Mouse (Mus musculus) WW6 (cell line): Measurements from ENCODE around the gene Mrpl23.

ENCODE experiments used
- DNase-seq: peaks from one replicate; pipeline ENCODE4 v3.0.0-alpha.2; 2013; ENCODE audit warnings: low read depth, low spot score

The Mrpl23 gene

GRCm38 (mm10) chr7:142532671-142533058 lies at the start of gene Mrpl23:
TSS of gene Mrpl23 (plus strand) at chr7:142532686.
- DNase-seq, result no peak

GRCm38 (mm10) chr7:142483136-142483535 lies 49.4 kb upstream of the Mrpl23 start:
- DNase-seq, result no peak

DNA sequence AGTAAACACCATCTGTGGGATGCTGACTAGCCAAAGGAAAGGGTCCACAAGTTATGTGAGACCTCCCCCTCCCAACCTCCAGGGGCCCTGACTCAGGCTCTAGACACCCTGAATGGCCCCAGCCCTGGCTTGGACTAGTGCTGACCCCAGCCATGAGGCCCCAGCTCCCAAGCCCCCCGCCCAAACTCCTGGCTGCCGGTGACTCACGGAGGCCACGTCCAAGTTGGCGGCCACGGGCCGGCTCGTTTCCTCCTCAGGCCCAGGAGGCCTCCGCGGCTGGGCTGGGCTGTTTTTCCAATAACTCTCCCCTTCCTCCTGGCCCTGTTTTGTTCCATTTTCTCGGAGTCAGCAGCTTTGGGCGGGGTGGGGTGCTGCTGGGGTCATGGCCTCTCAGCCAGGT lies 47.7 kb upstream of the Mrpl23 start:
- DNase-seq, result no peak

DNA sequence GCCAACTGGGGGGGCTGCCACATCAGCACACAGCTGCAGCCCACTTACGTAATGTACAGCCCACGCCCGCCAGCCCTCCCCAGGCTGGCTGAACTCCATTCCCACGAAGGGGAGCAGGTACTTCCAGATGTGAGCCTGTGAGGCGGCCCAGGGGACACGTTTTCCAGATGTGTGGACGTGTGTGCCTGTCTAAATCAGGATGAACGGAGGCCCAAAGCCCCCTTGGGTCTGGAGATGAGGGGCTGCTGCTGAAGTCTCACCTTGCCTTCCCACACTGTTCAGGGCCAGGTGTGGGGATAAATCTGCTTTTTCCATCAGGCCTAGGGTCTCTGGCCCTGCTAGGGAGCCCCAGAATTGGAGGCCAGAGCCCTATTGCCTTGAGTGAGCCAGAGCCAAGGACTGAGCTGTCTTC lies 45.7 kb upstream of the Mrpl23 start:
- DNase-seq, result no peak

GRCm38 (mm10) chr7:142487341-142487859 lies 45.1 kb upstream of the Mrpl23 start:
- no peak for DNase-seq

DNA sequence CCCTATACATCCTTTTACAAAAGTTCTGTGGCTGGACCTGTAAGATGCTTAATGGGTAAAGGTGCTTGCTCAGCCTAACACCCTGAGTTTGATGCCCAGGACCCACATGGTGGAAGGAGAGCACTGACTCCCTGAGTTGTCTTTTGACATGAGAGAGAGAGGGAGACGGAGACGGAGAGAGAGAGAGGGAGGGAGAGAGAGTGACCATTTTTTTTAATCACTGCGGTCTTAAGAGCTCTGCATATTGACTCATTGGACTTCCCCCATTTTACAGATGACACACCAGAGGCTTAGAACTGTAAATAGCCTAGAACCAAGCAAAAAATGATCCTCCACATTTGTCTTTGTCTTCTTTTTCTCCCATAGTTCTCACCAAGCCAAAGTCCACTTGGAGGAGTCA lies 44.4 kb upstream of the Mrpl23 start:
- DNase-seq, result no peak

GRCm38 (mm10) chr7:142493535-142493934 lies 39.0 kb upstream of the Mrpl23 start:
- DNase-seq, result no peak

DNA sequence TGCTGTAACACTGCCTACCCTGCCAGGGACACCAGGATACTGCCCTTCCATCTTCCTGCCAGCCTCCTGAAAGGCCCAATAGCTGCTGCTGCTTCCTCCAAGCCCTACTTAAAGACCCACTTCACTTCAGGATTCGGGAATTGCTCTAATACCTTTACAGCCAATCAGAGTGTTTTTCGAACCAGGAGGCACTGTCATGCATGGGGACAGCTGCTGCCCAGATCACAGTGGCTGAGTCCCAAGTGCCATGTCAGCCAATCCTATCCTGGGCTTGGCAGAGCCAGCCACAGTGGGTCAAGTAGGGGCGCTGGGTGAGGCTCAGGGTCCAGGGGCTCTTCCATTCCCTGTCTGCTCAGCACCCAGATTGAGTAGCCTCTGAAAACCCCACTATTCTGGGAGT lies 36.3 kb upstream of the Mrpl23 start:
- DNase-seq, result no peak

DNA sequence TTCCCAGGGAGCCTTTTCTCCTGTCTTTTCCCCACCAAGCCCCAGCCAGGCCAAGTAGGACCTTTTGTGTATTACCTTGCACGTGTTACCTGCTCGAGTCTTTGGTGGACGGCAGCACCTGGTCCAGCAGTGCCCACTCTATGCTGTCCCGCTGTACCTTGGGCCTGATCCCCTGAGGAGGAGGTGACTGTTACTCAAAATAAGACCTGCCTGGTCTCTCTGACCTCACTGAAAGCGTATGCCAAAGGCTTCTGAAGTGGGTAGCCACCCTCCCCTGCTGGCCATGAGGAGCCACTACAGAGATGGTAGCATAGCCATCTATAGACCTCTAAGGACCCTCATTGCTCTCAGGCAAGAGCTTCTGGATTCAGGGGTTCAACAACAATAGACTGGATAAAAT lies 35.7 kb upstream of the Mrpl23 start:
- DNase-seq, result no peak

GRCm38 (mm10) chr7:142497775-142498174 lies 34.7 kb upstream of the Mrpl23 start:
- no peak for DNase-seq

DNA sequence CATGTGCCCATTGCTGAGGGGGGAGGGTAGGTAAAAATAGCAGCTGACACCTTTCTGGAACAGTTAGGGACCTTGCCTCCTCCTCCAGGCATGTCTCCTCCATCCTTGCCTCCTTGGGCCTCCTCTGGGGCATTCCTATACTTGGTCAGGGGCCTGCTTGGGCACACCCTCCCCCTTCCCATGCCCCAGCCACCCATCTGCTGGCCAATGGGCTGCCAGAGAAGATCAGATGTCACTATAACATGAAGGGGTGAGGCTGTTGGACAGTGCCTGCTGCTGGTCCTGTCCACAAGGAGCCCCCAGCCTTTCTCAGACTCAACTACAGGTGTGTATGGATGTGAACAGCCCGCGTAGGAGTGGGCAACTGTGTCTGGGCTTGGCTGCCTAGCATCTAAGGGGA lies 33.9 kb upstream of the Mrpl23 start, which contains the start of gene Tnnt3:
Gene Tnnt3 (plus strand): TSS at position 262 of the 400 bp plus-strand sequence.
- DNase-seq, result no peak

DNA sequence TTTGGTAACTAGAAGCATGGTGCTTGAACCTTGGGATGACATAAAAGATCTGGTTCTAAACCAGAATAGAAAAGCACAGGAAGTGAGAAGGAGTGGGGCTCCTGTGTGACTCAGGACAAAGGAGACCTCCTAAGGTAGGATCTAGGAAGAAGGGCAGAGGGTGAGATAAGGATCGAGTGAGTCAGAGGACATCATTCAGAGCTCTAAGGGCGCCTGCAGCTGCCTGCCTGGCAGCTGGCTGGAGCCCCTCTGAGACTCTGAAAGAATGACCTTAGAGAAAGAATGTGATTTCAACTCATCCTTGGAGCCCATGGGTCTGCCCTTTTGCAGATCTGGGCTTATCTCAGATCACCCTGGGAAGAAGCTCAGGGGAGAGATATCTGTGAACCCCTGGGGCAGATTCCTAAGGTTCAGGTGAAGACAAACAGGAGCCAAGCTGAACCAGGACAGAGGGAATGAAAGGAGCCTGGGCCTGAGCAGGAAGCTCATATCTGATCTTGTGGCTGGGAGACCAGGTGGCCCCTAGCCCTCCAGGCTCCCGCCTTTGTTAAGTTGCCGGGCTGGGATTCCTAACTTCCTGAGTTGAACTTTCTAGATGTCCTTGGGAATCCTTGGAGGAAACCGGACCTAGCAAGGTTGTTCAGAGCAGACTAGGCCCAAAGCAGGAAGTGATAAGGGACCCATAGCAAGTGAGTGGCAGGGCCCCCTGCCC lies 33.3 kb upstream of the Mrpl23 start:
- DNase-seq, result no peak

- no peak for DNase-seq
These were observed 32.5 kb upstream of the Mrpl23 start for GRCm38 (mm10) chr7:142500032-142500431.

GRCm38 (mm10) chr7:142503206-142503605 lies 29.3 kb upstream of the Mrpl23 start:
- DNase-seq, result no peak

GRCm38 (mm10) chr7:142505942-142506341 lies 26.5 kb upstream of the Mrpl23 start:
- DNase-seq, result no peak

DNA sequence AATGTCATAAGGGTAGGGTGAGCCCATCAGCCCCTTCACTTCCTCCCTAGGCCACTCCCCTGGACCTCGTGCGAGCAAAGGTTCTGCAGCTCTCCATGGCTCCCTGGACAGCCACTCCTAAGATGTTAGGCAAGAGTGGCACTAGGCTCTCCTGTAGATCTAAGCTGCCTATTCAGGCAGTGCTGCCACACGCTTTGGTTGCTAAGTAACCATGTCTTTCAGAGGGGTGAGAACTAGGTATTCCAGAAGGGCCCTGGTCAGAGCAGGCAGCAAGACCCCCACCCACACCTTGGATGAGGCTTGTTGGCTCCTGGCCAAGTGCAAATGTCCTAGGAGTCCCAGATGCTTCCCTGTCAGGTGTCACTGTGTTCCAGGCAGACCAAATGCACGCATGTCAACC lies 26.0 kb upstream of the Mrpl23 start:
- no peak for DNase-seq

GRCm38 (mm10) chr7:142507453-142507852 lies 25.0 kb upstream of the Mrpl23 start:
- no peak for DNase-seq

- no peak for DNase-seq
These were observed 23.0 kb upstream of the Mrpl23 start for GRCm38 (mm10) chr7:142509518-142509917.

- no peak for DNase-seq
These were observed 22.3 kb upstream of the Mrpl23 start for GRCm38 (mm10) chr7:142510021-142510777.

- no peak for DNase-seq
These were observed 18.4 kb upstream of the Mrpl23 start for GRCm38 (mm10) chr7:142514048-142514447.

GRCm38 (mm10) chr7:142516221-142516978 lies 16.1 kb upstream of the Mrpl23 start:
- DNase-seq, result no peak

GRCm38 (mm10) chr7:142517531-142517930 lies 15.0 kb upstream of the Mrpl23 start:
- no peak for DNase-seq
